In genomic region chr5:43233316-43234181, GRCm38 (mm10) we compare ENCODE assay signal across 7 mouse cellular contexts. TPM values are rescaled to one million over a fixed set of nuclear protein-coding genes. Genes with fewer than 3 reads are reported as not detected.
DNase-seq lines count a peak whose midpoint lies in the region; ATAC-seq lines count a peak whose summit lies in the region.

No protein-coding gene starts in this region.

- H3K9ac ChIP-seq in embryonic facial prominence, embryonic 11.5 days (replicated peaks; ENCODE audit: low read length): peak overlapping the region; percentile 79
- H3K9ac ChIP-seq in limb, embryonic 11.5 days (ENCODE audit: low read length): peak overlapping the region; percentile 81
- H3K9ac ChIP-seq in midbrain, embryonic 14.5 days (replicated peaks; ENCODE audit: low read length): peak overlapping the region; percentile 99

- peaks cover 2% of the 10 kb centered on the region; the same call in 1 of the 2 replicates for H3K27me3 ChIP-seq in embryonic facial prominence, embryonic 11.5 days (ENCODE audit: control insufficient read depth, insufficient read depth, low read length)
- H3K27me3 ChIP-seq in limb, embryonic 11.5 days (ENCODE audit: control insufficient read depth, insufficient read depth, low read length): no peaks in the 10 kb centered on the region
- H3K27me3 ChIP-seq in midbrain, embryonic 14.5 days (ENCODE audit: control insufficient read depth, insufficient read depth, low read length): no peaks in the 10 kb centered on the region

- no peaks in the 10 kb centered on the region for H3K4me1 ChIP-seq in embryonic facial prominence, embryonic 11.5 days (ENCODE audit: control insufficient read depth, insufficient read depth, low read length)
- no peaks in the 10 kb centered on the region for H3K4me1 ChIP-seq in limb, embryonic 11.5 days (ENCODE audit: control insufficient read depth, insufficient read depth, low read length)
- H3K4me1 ChIP-seq in midbrain, embryonic 14.5 days (ENCODE audit: control insufficient read depth, insufficient read depth, low read length): peaks cover 19% of the 10 kb centered on the region; the same call in 1 of the 2 replicates

- under 1% methylated on average over 49 of the region's 101 CpGs for WGBS in embryonic facial prominence, embryonic 11.5 days
- under 1% methylated on average over 71 of the region's 101 CpGs for WGBS in limb, embryonic 11.5 days
- under 1% methylated on average over 93 of the region's 101 CpGs for WGBS in midbrain, embryonic 14.5 days

- H3K36me3 ChIP-seq in embryonic facial prominence, embryonic 11.5 days (replicated peaks; ENCODE audit: control insufficient read depth, insufficient read depth, low read depth, low read length): no peaks in the 10 kb centered on the region
- H3K36me3 ChIP-seq in limb, embryonic 11.5 days (ENCODE audit: control insufficient read depth, insufficient read depth, low read length): no peaks in the 10 kb centered on the region
- H3K36me3 ChIP-seq in midbrain, embryonic 14.5 days (ENCODE audit: control insufficient read depth, insufficient read depth, low read length): 0 out of 2 replicates have a peak, but pooled peaks cover 3% of the 10 kb centered on the region

- peak overlapping the region; percentile 100 for H3K4me2 ChIP-seq in embryonic facial prominence, embryonic 11.5 days (ENCODE audit: low read depth, low read length)
- H3K4me2 ChIP-seq in limb, embryonic 11.5 days (ENCODE audit: low read depth, severe bottlenecking): peak overlapping the region; percentile 99
- H3K4me2 ChIP-seq in midbrain, embryonic 14.5 days (ENCODE audit: low read length): peak overlapping the region; percentile 85

- H3K27ac ChIP-seq in embryonic facial prominence, embryonic 11.5 days (replicated peaks; ENCODE audit: low read depth, low read length): peak overlapping the region; percentile 75
- peak overlapping the region; percentile 58; the same call in 1 of the 2 replicates for H3K27ac ChIP-seq in limb, embryonic 11.5 days (replicated peaks; ENCODE audit: low read depth, low read length)
- peak overlapping the region; percentile 100 for H3K27ac ChIP-seq in midbrain, embryonic 14.5 days (replicated peaks; ENCODE audit: low read depth, low read length)

- no peaks in the 10 kb centered on the region for H3K9me3 ChIP-seq in embryonic facial prominence, embryonic 11.5 days (replicated peaks; ENCODE audit: control insufficient read depth, low read length)
- no peaks in the 10 kb centered on the region for H3K9me3 ChIP-seq in limb, embryonic 11.5 days (ENCODE audit: control insufficient read depth, low read length)
- no peaks in the 10 kb centered on the region for H3K9me3 ChIP-seq in midbrain, embryonic 14.5 days (ENCODE audit: control insufficient read depth, low read length)

- peak overlapping the region; percentile 78 for H3K4me3 ChIP-seq in embryonic facial prominence, embryonic 11.5 days (ENCODE audit: low read depth, low read length)
- peak overlapping the region; percentile 84 for H3K4me3 ChIP-seq in limb, embryonic 11.5 days (ENCODE audit: low read depth, low read length)
- peak overlapping the region; percentile 98 for H3K4me3 ChIP-seq in midbrain, embryonic 14.5 days (replicated peaks; ENCODE audit: low read depth, low read length)

- ATAC-seq in embryonic facial prominence, embryonic 11.5 days (replicated peaks; ENCODE audit: insufficient number of reproducible peaks, low FRiP score, low TSS enrichment, low read depth): peak; percentile 71
- ATAC-seq in granulocyte monocyte progenitor cell, adult 5-6 weeks (replicated peaks; ENCODE audit: poor library complexity, severe bottlenecking): peak; percentile 54
- peak; percentile 20; the same call in 1 of the 2 replicates for ATAC-seq in limb, embryonic 11.5 days (ENCODE audit: insufficient number of reproducible peaks, low FRiP score, low TSS enrichment, low read depth)
- ATAC-seq in midbrain, embryonic 14.5 days (ENCODE audit: low FRiP score, low TSS enrichment): peak; percentile 61

- DNase-seq in adrenal gland, postnatal 10 days: peak; percentile 87
- DNase-seq in embryonic facial prominence, embryonic 11.5 days (ENCODE audit: low spot score): peak; percentile 54
- DNase-seq in kidney, adult 11 months: peak; percentile 87
- peak; percentile 76 for DNase-seq in limb, embryonic 11.5 days (ENCODE audit: low spot score)
- peak; percentile 86 for DNase-seq in midbrain, embryonic 14.5 days
- DNase-seq in spleen, adult 12 weeks (ENCODE audit: low spot score): peak; percentile 57

RNA-seq across cellular contexts. Expression of gene Cpeb2, which starts 0.6 kb away (rescaled TPM):
- total RNA-seq in adrenal gland, postnatal 10 days (2021): 10 to 100 TPM; 19.6 to 21.4 TPM
- polyA plus RNA-seq in embryonic facial prominence, embryonic 11.5 days (2014; fragmentation: Nextera tagmentation; extraction: Ambion mirVana): 2.2 and 2.4 TPM in 2 replicates
- total RNA-seq in granulocyte monocyte progenitor cell, adult 5-6 weeks (2014; fragmentation: Nextera tagmentation): 2.5 and 6.4 TPM in 2 replicates
- total RNA-seq in granulocyte monocyte progenitor cell, adult 5-6 weeks (2017): 2.5 TPM in 2 replicates
- polyA plus RNA-seq in limb, embryonic 11.5 days (2014; fragmentation: Nextera tagmentation; extraction: Ambion mirVana): 0.56 and 1.2 TPM in 2 replicates
- polyA plus RNA-seq in midbrain, embryonic 14.5 days (2014; fragmentation: Nextera tagmentation; extraction: Ambion mirVana): 20.6 and 23.1 TPM in 2 replicates

Comparison
In these comparisons a context has a peak if more than half of its experiments do, and no peak if none do; other contexts are left out.
1. Peak in every context shown above with its lines: DNase-seq, ATAC-seq, H3K4me3 ChIP-seq and H3K27ac ChIP-seq.
2. ATAC-seq: peak in every context shown above with its lines; median percentile 71 in embryonic facial prominence, embryonic 11.5 days; 61 in midbrain, embryonic 14.5 days; 54 in granulocyte monocyte progenitor cell, adult 5-6 weeks; 20 in limb, embryonic 11.5 days.